Mouse (Mus musculus): ENCODE data around the gene Olfr1198.

Olfr1198 gene

GRCm38 (mm10) chr2:88751270-88751669 lies at the start of gene Olfr1198:
Olfr1198 (minus strand) TSS chr2:88751370.
- no peak for DNase-seq (ENCODE audit: low spot score)

GRCm38 (mm10) chr2:88792736-88793135 lies 41.6 kb upstream of the Olfr1198 start, which contains the start of gene Olfr1201:
Olfr1201 (plus strand) TSS chr2:88793036.
- no peak for DNase-seq (ENCODE audit: low spot score)

- DNase-seq (ENCODE audit: low spot score): no peak
Measured at GRCm38 (mm10) chr2:88770388-88770787, 19.2 kb upstream of the Olfr1198 start, which contains the start of gene Olfr1200. Olfr1200 (minus strand) TSS chr2:88770488.

- no peak for DNase-seq (ENCODE audit: low spot score)
Measured at GRCm38 (mm10) chr2:88760369-88760768, 9.2 kb upstream of the Olfr1198 start, which contains the start of gene Olfr1199. Olfr1199 (minus strand) TSS chr2:88760469.

GRCm38 (mm10) chr2:88743379-88743778 lies 7.8 kb downstream of the Olfr1198 start:
- no peak for DNase-seq (ENCODE audit: low spot score)

- no peak for DNase-seq (ENCODE audit: low spot score)
Measured at GRCm38 (mm10) chr2:88732266-88732665, 18.9 kb downstream of the Olfr1198 start, which contains the start of gene Olfr1197. Olfr1197 (minus strand) TSS chr2:88732366.

- DNase-seq (ENCODE audit: low spot score): no peak
Measured at GRCm38 (mm10) chr2:88704497-88704896, 46.7 kb downstream of the Olfr1198 start, which contains the start of gene Olfr1196. Olfr1196 (minus strand) TSS chr2:88704597.

Measured in T-cell, adult 2 months (primary cell).